Mouse (Mus musculus) kidney, adult 2 months (tissue): ENCODE measurements around the gene Maml3.

Source experiments
- CTCF ChIP-seq: fragments of 200-500 bp; conservative IDR thresholded peaks from 2 replicates; pipeline ENCODE4 v1.5.1; 2011; ENCODE audit warnings: low read depth, mild to moderate bottlenecking, control low read depth, low read length, moderate library complexity, mixed read lengths; ENCODE audit not compliant: insufficient read depth, insufficient read length
- POLR2A ChIP-seq: fragments of 200-500 bp; IDR thresholded peaks from one replicate; pipeline ENCODE4 v1.6.1; 2011; ENCODE audit warnings: low read depth, low read length, control low read depth

DNA sequence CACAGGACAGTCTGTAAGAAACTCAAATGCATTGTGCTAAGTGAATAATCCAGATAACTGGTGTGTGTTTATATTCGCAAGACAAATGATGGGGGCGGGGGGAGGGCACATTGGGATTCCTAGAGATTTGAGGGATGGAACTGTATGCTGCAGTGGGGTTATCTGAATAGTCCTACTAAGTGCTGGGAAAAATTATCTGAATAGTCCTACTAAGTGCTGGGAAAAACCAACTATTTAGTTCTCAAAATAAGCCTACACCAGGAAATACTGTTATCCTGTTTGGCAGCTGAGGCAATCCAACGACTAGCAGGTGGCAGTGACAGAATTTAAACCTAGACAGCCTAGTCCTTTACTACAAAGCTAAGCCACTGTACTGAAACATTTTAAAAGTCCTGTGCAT, 62.2 kb downstream of the Maml3 start:
- TF ChIP-seq CTCF, result no peak
- TF ChIP-seq POLR2A, result no peak
